Mouse (Mus musculus): ENCODE measurements around the gene Akr1c14. TPM values are rescaled to one million over a fixed set of nuclear protein-coding genes. Genes with fewer than 3 reads are reported as not detected.
"Not testable (repeated sequence)": the region's sequence is repeated elsewhere in the genome, so short reads cannot be mapped to it uniquely, and the experiment has no call there.

Gene Akr1c14
- polyA plus RNA-seq, 1 experiment from 2014 or later = 0.13 TPM

DNA sequence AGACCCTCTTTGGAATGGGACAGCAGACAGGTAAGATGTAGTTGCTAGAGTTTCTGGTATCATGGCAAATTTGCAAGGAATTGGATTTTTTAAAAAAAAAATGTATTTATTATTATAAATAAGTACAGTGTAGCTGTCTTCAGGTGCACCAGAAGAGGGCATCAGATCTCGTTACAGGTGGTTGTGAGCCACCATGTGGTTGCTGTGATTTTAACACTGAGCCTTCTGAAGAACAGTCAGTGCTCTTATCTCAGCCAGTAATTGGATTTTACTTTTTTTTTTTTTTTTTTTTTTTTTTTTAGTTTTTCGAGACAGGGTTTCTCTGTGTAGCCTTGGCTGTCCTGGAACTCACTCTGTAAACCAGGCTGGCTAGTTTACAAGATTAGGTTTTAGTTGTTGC lies 9.4 kb downstream of the Akr1c14 start:
- H3K4me3 ChIP-seq; H3K9me3 ChIP-seq (replicated peaks); H3K27ac ChIP-seq; H3K27me3 ChIP-seq (replicated peaks); H3K4me2 ChIP-seq; H3K36me3 ChIP-seq; ATAC-seq; H3K4me1 ChIP-seq; H3K9ac ChIP-seq: not testable (repeated sequence)
- WGBS (ENCODE audit: insufficient replicate concordance) = 45% methylated on average over 2 of the region's 2 CpGs

DNA sequence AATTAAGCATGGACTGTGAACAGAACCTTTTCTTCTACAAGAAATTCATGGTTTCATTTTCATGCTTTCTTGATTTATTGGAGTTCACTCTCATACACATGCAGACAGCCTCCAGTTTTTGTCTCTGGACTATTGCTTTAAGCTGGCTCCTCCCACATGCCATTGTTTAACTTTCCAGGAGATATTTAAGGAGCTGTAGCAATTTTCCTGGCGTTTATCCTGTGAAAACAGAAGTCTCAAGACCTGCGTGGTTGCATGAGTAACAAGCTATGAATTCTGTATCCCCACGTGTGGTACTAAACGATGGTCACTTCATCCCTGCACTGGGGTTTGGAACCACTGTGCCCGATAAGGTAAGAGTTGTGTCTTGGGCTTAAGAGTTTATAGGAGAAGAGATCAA lies 10.6 kb downstream of the Akr1c14 start:
- Histone ChIP-seq H3K4me3 (no peak overlapping the region), H3K9me3 (replicated peaks) (no peaks in the 10 kb centered on the region), H3K27me3 (replicated peaks) (no peaks in the 10 kb centered on the region), H3K9ac (no peak overlapping the region), H3K27ac (no peak overlapping the region), H3K36me3 (no peaks in the 10 kb centered on the region), H3K4me2 (no peak overlapping the region), H3K4me1 (no peaks in the 10 kb centered on the region)
- ATAC-seq = no peak
- WGBS (ENCODE audit: insufficient replicate concordance) = 46% methylated on average over 5 of the region's 5 CpGs

DNA sequence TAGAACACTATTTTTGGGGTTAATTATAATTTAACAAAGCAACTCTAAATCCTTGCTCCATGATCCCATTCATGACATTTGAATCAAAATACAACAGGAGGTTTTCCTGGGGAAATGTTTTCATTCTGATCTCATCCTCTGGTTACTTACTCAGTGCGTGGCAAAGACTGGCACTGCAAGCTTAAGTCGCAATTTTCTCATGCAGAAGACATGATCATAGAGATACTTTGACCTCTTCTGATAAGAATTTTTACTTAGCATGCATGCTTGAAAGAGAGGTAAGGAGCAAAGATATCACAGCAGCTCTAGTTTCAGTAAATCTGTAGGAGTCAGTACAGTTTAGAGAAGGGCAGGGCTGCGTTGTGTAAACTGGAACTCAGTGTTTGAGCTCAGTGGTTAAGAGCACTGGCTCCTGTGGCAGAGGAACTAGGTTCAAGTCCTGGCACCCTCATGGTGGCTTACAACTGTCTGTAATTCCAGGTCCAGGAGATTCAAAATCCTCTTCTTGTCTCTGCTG lies 11.5 kb downstream of the Akr1c14 start:
- no peaks in the 10 kb centered on the region for H3K9me3 ChIP-seq (replicated peaks)
- H3K9ac ChIP-seq = no peak overlapping the region
- no peak overlapping the region for H3K27ac ChIP-seq
- H3K36me3 ChIP-seq = no peaks in the 10 kb centered on the region
- no peak for ATAC-seq
- no peak overlapping the region for H3K4me2 ChIP-seq
- 51% methylated on average over 3 of the region's 3 CpGs for WGBS (ENCODE audit: insufficient replicate concordance)
- H3K4me3 ChIP-seq = no peak overlapping the region
- H3K27me3 ChIP-seq (replicated peaks) = no peaks in the 10 kb centered on the region
- H3K4me1 ChIP-seq = no peaks in the 10 kb centered on the region

DNA sequence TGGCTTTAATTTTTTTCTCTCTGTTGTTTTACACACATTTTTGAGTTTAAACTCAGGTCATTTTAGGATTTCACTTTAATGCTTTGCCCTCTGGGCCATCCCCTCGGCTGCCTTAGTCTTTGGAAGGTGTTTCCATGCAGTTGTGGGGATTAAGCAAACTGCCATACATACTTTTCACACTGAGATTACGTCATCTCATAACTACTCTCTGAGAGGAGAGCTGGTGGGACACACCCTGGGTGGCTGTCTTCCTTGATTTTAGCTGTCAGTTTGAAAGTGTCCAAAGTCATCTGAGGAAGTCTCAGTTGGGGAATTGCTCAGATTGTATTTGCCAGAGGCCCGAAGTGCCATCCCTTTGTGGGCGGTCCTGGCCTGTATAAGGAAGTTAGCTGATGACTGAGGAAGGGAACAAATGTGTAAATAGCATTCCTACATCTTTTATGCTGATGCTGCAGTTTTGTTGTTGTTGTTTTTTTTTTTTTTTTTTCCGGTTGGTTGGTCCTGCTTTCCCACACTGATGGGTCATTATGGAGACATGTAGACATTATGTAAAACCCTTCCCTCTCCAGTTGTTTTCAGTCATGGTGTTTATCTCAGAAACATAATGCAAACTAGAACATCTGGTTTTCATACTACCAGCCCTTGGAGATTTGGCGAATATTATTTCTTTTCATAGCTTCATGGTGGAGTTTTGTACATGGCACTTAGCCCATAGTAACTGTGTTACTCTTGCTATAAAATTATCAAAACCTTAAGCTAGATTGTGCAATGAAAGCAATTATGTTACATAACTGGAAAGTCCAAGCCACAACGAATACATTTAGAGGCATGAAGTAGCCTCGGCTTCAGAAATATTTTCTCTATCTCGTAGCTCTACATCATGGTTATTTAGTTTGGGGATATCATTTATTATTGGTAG lies 28.0 kb downstream of the Akr1c14 start:
- Histone ChIP-seq H3K4me1 (no peaks in the 10 kb centered on the region), H3K27ac (no peak overlapping the region), H3K36me3 (no peaks in the 10 kb centered on the region), H3K4me2 (no peak overlapping the region), H3K9me3 (replicated peaks) (no peaks in the 10 kb centered on the region), H3K9ac (no peak overlapping the region), H3K4me3 (no peak overlapping the region), H3K27me3 (replicated peaks) (no peaks in the 10 kb centered on the region)
- no peak for ATAC-seq
- 70% methylated on average over 9 of the region's 9 CpGs for WGBS (ENCODE audit: insufficient replicate concordance)

DNA sequence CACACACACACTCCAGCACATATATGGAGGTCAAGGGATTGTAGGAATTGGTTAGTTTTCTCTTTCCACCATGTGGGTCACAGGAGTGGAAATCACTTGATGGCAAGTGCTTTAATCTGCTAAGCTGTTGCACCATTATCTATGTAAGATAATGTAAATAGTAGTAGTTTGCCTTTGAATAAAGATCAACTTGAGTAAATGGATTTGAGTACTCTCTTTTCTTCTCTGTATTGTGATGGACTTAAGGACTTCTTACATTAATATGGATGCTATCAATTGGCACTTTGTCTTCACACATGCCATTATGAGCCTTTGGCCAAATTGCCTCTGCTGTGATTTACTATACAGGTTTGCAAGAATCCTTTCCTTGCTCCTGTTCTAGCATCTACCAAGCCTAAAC lies 31.1 kb downstream of the Akr1c14 start:
- Histone ChIP-seq H3K9me3 (replicated peaks) (no peaks in the 10 kb centered on the region), H3K4me3 (no peak overlapping the region), H3K27me3 (replicated peaks) (no peaks in the 10 kb centered on the region), H3K9ac (no peak overlapping the region), H3K36me3 (no peaks in the 10 kb centered on the region), H3K4me2 (no peak overlapping the region), H3K27ac (no peak overlapping the region), H3K4me1 (no peaks in the 10 kb centered on the region)
- ATAC-seq = no peak

DNA sequence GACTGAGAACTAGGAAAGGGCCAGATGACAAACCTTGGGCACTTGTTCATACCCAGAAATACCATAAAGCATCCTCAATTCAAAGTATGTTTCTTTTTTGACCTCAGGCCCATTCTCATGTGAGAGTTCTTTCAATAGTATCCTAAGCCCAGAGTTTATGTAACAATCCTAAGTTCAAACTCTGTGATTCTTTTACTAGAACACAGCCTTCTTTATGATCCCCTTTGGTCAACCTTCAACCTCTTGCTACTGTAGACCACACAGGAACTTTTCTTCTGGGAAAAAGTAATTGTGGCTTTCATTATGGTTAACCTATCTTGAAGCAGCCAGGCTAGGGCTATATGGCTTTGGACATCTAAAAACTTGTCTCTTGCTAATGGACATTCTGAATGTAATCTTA lies 52.9 kb downstream of the Akr1c14 start:
- H3K36me3 ChIP-seq = no peaks in the 10 kb centered on the region
- ATAC-seq = no peak

DNA sequence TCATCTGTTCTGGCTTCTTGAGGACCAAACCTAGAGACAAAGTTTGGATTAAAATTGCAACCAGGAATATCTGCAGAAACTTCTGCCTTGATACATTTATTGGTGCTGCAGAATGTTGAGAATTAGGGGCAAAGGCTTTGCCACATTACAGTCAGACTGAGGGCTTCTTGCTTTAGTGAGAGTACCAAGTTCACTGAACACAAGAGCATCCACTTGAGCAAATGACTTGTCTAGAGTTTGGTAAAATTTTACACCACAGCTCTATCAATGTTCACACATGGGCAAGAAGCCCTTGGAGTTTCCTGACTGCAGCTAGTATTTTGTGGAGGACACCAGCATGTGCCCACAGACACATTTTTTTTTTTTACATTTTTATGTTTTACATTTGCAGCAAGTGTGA lies 53.9 kb downstream of the Akr1c14 start:
- ATAC-seq = no peak

More for the DNA sequence above, 52.9 kb downstream of the Akr1c14 start:
- Histone ChIP-seq H3K4me1 (no peaks in the 10 kb centered on the region), H3K9me3 (replicated peaks) (no peaks in the 10 kb centered on the region), H3K9ac (no peak overlapping the region), H3K4me3 (no peak overlapping the region), H3K27ac (no peak overlapping the region), H3K27me3 (replicated peaks) (no peaks in the 10 kb centered on the region), H3K4me2 (no peak overlapping the region)

DNA sequence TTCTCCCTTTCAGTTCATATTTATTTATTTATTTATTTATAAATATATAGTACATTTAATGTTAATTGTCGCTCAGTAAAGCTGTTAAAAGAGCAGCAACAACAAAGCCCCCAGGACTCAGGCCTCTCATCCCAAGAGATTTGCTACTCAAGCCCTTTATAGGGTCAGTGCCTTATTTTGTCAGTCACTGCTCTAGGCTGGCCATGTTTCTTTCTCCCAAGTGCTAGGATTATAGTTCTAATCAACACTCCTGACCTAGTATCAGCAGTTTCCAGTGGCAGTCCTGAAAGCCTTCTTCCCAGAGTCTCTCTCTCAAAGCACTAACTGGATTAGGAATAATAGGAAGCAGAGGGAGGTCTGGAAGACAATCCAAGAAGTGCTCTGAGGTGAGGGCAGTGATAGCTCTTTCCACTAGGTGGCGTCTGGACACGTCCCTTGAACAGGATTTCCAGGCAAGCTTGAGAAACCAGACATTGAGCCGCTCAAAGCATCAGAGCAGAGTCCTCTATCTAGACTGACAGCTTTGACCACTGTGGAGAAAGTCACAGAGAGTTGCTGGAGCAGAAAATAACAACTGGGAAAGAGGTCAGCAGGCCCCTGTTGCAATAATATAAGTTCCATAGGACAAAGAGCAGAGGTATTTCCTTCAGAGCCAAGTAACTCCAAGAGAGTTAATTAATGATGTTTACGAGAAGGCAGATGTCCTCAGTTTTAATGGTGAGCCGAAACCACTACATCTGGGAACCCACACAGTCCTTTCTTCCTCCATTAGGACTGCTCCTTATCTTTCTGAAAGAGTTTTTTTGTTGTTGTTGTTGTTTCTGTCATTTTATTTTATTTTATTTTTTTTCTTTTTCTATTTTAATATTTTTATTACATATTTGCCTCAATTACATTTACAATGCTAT lies 61.7 kb downstream of the Akr1c14 start:
- 22% methylated on average over 6 of the region's 6 CpGs for WGBS (ENCODE audit: insufficient replicate concordance)
- H3K4me2 ChIP-seq = no peak overlapping the region
- no peak overlapping the region for H3K4me3 ChIP-seq
- H3K36me3 ChIP-seq = no peaks in the 10 kb centered on the region
- ATAC-seq = no peak
- H3K9ac ChIP-seq = no peak overlapping the region
- H3K4me1 ChIP-seq = no peaks in the 10 kb centered on the region
- H3K9me3 ChIP-seq (replicated peaks) = no peaks in the 10 kb centered on the region
- H3K27me3 ChIP-seq (replicated peaks) = no peaks in the 10 kb centered on the region
- H3K27ac ChIP-seq = no peak overlapping the region

More for the DNA sequence above, 53.9 kb downstream of the Akr1c14 start:
- H3K4me1 ChIP-seq = no peaks in the 10 kb centered on the region
- H3K27me3 ChIP-seq (replicated peaks) = no peaks in the 10 kb centered on the region
- H3K27ac ChIP-seq = no peak overlapping the region
- no peaks in the 10 kb centered on the region for H3K9me3 ChIP-seq (replicated peaks)
- H3K4me3 ChIP-seq = no peak overlapping the region
- H3K9ac ChIP-seq = no peak overlapping the region
- no peak overlapping the region for H3K4me2 ChIP-seq
- no peaks in the 10 kb centered on the region for H3K36me3 ChIP-seq

DNA sequence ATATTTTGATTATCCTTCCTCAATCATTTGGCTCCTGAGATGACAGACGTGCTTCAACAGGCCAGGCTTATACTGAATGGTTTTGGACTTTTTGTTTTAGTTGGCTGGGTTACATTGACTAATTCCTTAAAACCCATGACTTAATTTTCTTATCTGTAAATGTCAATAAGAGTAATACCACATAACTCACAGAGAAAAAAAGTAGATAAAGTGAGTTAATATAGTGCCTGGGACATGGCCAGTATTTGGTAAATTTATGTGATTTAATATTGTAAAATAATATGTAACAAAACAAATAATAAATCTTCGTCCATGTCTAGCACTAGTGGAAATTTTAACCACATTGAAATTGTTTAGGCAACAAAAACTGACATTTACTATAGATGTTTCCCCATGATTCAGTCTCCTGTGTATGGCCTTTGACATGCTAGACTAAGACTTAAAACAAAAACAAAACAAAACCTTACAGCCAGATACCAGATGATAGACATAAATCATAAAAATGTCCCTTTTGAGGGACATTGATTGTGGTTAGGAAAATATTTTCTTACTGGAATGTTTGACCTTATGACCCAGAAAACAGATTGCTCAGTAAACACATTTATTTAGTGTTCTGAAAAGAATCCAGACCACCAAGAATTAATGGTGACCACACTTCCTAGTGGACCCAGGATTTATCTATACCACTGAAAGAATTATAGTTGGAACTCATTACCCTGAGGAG lies 70.5 kb downstream of the Akr1c14 start:
- Histone ChIP-seq H3K4me2 (no peak overlapping the region), H3K4me1 (no peaks in the 10 kb centered on the region), H3K9ac (no peak overlapping the region), H3K27ac (no peak overlapping the region), H3K9me3 (replicated peaks) (no peaks in the 10 kb centered on the region), H3K4me3 (no peak overlapping the region), H3K36me3 (no peaks in the 10 kb centered on the region), H3K27me3 (replicated peaks) (no peaks in the 10 kb centered on the region)
- WGBS (ENCODE audit: insufficient replicate concordance) = 40% methylated on average over 2 of the region's 2 CpGs
- ATAC-seq = no peak

DNA sequence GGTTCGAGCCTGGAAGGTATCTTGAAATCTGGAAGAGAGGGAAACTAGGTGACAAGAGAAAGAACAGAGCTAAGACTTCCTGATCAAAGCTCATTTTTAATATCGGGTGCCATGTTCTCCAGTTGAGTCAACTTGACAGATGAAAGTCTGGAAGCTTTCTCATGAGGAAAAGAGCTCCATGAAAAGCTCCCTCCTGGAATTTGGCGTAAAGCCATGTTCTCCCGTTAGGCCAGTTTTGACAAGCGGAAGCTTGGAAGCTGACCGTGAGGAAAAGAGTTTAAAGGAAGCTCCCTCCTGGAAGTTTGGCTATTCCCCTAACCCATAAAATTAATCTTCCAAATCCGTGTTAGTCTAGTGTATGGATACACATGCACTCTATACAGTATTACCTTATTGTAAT lies 74.3 kb downstream of the Akr1c14 start:
- Histone ChIP-seq H3K9ac (no peak overlapping the region), H3K36me3 (no peaks in the 10 kb centered on the region), H3K4me3 (no peak overlapping the region), H3K4me2 (no peak overlapping the region), H3K27me3 (replicated peaks) (no peaks in the 10 kb centered on the region), H3K4me1 (no peaks in the 10 kb centered on the region), H3K27ac (no peak overlapping the region), H3K9me3 (replicated peaks) (no peaks in the 10 kb centered on the region)
- 71% methylated on average over 7 of the region's 7 CpGs for WGBS (ENCODE audit: insufficient replicate concordance)
- ATAC-seq = no peak

DNA sequence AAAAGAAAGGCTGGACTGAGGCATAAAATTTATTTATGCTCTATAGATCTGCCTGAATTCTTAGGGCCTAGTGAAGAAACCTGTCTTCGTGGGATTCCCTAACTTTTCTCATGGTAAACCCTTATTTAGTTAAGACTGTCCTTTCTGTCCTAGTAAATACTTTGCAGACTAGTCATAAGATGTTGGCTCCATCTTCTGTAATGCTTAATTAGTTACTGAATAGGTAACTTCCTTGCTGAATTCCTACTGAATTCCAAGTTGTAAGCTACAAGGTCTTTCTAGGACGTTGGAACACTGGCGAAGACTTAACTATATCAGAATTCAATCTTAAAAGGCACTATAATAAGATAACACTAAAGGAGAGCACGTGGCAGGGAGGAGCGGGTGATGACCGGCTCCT lies 75.7 kb downstream of the Akr1c14 start:
- H3K27me3 ChIP-seq (replicated peaks); ATAC-seq; H3K4me1 ChIP-seq; H3K9ac ChIP-seq; H3K9me3 ChIP-seq (replicated peaks); H3K4me3 ChIP-seq; H3K36me3 ChIP-seq; H3K27ac ChIP-seq; H3K4me2 ChIP-seq: not testable (repeated sequence)
- WGBS (ENCODE audit: insufficient replicate concordance) = 73% methylated on average over 6 of the region's 6 CpGs

DNA sequence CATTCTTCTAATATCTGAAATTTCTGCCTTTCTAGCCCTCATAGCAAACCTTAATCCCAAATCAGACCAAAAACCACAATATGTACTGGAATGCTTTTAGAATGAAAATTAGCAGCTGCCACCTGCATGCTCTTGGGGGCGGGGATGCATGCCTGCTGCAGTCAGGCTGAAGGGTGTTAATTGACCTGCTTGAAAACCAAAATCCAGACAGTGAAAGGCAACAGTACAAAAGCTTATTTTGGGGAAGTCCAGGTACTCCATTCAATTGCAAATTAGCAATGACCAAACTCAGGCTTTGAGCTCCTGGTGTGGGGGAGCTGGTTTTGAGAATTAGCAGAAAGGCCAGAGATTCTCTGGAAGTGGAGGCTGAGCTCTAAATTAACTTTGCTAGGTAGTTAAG lies 77.0 kb downstream of the Akr1c14 start:
- not testable (repeated sequence) for H3K9ac ChIP-seq; H3K4me3 ChIP-seq; H3K36me3 ChIP-seq; H3K27ac ChIP-seq; H3K27me3 ChIP-seq (replicated peaks); H3K4me1 ChIP-seq; H3K9me3 ChIP-seq (replicated peaks); H3K4me2 ChIP-seq; ATAC-seq
- WGBS (ENCODE audit: insufficient replicate concordance) = 61% methylated on average over 1 of the region's 1 CpGs
